Mouse (Mus musculus): ENCODE measurements around the gene Frzb. TPM values are rescaled to one million over a fixed set of nuclear protein-coding genes. Genes with fewer than 3 reads are reported as not detected.

The Frzb gene
- not detected in 4 replicates for total RNA-seq (2023)

DNA sequence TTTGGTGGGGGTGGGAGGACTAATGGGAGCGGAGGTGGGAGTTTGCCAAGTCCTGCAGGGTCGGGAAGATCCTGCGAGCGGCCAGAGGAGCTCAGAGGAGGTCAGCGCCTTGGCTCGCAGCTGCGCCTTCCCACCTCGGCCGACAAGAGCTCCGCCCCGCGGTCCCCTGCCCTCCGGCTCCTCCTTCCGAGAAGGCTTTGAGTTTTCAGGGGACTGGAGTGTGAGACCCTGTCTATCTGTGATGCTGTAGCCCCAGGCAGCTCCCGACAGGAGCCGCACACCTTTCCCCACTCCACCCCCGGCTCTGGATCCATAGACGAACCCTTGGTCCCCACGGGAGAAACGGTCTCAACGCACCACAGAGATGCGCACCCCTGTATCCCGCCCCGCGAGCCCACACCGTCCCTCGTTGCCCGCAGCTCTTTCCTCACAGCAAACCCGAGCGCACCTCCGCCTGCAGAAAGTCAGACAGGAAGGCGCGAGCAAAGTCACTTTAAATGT, at the start of gene Frzb:
TSS of gene Frzb (minus strand) at position 335 of the 501 bp plus-strand sequence.

Other genes starting within 250 kb of the Frzb start
- gene Prdx6b, start 155.2 kb downstream of the Frzb start, total RNA-seq (2023), result not detected in 4 replicates
- gene Dnajc10, start 132.2 kb downstream of the Frzb start, total RNA-seq (2023), result 35.7 to 41.3 TPM (median 39.1 TPM) in 4 replicates
- 0.20 to 0.25 TPM in 2 of 4 replicates, not detected in the others for gene Nckap1, start 133.8 kb upstream of the Frzb start, total RNA-seq (2023)
- gene Dusp19, start 169.4 kb upstream of the Frzb start, total RNA-seq (2023), result 4.2 to 7.0 TPM (median 5.0 TPM) in 4 replicates
- 15.1 to 19.9 TPM (median 17.8 TPM) in 4 replicates for gene Nup35, start 169.6 kb upstream of the Frzb start, total RNA-seq (2023)

Data from B cell, adult 62 days (primary cell).